Mouse (Mus musculus) T-helper 2 cell (primary cell): ENCODE measurements around the gene Rhox6.
"Not testable (repeated sequence)": the region's sequence is repeated elsewhere in the genome, so short reads cannot be mapped to it uniquely, and the experiment has no call there.

Experiments
- in situ Hi-C: fragments of 300-600 bp; cut with MboI, MseI; formaldehyde crosslinking; loops from one replicate; pipeline ENCODE4 v1.15.1; 2025; ENCODE audit warnings: high pct_unique_total_duplicates

Gene Rhox6

GRCm38 (mm10) chrX:37826610-37827009 is at the start of gene Rhox6:
Rhox6 (plus strand) TSS chrX:37826910.
- in situ Hi-C loops = loop anchor here (5.0 kb wide), 1 partner anchor 76 kb away; the partner anchor contains the start of gene Rhox9

DNA sequence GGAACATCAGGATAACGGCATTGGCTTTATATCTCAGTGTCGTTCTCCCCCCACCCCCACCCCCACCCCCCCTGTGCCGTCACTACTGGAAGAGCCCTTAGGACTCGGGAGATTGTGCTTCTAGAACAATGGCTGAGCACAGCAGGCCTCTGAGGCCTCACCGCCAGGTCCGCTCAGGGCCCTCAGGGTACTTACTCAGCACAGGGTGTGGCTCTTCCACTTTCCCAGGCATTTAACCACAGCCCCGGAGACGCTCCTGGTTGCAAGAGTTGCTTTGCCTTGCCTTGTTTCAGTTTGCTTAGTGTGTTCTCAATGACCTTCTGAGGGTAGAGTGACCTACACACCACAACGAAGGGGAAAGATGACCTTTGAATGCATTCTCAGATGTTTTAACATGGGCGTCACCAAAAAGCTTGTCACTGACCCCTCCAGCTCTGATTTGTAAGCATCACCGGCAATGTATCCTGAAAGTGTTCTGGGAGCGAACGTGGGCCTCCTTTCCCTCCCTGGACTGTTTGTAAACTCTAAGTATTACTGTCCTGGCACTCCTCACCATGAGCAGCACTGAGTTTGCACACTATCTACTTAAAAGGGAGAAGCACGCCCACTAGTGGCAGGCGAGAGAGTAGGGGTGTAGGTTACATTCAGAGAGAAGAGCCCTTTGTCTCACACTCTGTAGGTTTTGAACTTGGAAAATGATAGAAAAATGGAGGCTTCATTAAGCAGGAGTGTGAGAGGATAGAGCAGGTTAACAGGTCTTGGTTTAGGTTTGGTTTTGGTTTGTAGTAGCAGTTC is 19.2 kb upstream of the Rhox6 start:
- in situ Hi-C loops = loop anchor here (5.0 to 25.0 kb wide), 4 partner anchors 55 to 570 kb away; partner anchors contain the start of genes Rhox2a, Rhox2b and Rhox3a

DNA sequence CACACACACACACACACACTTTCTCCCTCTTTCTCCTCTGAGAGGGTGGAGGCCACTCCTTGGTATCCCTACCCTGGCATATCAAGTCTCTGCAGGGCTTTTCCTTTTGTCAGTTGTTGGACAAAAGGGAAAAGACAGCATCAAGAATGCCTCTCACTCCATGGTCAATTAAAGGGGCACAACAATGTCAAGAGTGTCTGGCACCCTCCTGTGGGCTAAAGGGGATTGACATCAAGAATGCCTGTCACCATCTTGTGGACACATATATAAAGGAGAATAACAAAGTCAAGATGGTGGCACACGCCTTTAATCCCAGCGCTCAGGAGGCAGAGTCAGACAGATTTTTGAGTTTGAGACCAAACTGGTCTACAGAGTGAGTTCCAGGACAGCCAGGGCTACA is 17.3 kb upstream of the Rhox6 start:
- in situ Hi-C loops = loop anchor here (5.0 to 25.0 kb wide), 4 partner anchors 57 to 572 kb away; partner anchors contain the start of genes Rhox2a, Rhox2b and Rhox3a

DNA sequence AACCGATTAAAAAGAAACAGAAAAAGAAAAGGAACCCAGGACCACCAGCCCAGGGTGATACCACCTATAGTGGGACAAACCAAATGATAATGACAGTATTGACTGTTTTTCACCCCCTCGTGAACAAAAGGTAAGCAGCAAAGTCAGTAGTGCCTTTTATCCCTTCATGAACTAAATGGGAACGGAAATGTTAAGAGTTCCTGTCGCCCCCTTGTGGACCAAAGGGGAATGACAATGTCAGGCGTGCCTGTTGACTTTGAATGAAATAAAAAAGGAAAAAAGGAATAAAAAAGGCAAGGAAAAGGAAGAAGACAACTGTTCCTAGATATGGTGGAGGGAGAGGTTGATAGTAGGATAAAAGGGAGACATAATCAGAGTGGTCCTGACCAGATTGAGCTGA is 15.5 kb upstream of the Rhox6 start:
- in situ Hi-C loops = loop anchor here (25.0 kb wide), 2 partner anchors 399 to 574 kb away; partner anchors contain the start of genes Rhox2a, Rhox2b and Rhox3a

DNA sequence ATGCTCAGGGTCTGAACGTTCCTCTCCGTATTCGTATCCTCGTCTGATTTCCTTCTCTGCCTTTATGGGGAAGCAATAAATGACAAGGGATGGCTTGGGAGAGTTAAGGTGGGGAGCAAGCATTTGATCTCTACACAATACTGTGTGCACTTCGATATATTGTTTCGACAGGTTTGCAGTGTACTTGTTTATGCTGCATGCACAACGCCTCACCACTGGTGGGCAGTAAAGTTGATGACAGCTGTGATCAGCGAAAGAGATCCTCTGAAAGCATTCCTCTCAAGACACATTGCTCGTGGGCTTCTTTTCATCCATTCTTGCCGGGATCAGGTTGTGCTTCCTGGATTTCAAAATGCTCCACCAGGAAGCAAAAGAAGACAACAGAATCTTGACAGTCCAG is 11.0 kb upstream of the Rhox6 start:
- in situ Hi-C loops = loop anchor here (25.0 kb wide), 2 partner anchors 403 to 578 kb away; partner anchors contain the start of genes Rhox2a, Rhox2b and Rhox3a

GRCm38 (mm10) chrX:37831386-37831785 is 4.7 kb downstream of the Rhox6 start, which contains the start of gene Rhox7a:
Rhox7a (plus strand) TSS chrX:37831686.
- in situ Hi-C loops = not testable (repeated sequence)

- in situ Hi-C loops = no loop called here
Observed at GRCm38 (mm10) chrX:37871641-37872040, 44.9 kb downstream of the Rhox6 start.

DNA sequence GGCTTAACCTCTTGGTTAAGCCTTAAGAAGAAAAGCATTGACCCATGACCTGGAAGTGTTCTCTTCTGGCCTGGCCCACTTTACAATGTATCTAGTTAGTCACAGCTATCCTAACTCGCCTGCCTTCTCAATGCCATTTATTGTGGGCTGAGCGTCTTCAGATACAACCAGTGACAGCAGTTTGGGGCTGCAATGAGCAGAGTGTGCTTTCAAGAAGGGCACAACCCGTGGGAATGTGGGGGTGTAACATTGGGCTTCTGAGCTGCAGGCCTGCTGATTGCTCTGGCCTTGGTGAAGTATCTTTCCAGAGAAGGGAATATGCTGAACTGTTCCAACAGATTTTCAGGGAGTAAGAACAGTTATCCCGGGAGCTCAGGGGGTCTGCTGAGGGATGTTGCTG is 52.1 kb downstream of the Rhox6 start, which contains the start of gene Rhox8:
Rhox8 (minus strand) TSS at position 101 of the 400 bp plus-strand sequence.
- in situ Hi-C loops = no loop called here
